Mouse (Mus musculus) testis, adult 2 months (tissue): ENCODE data around the gene Gm10065. TPM values are rescaled to one million over a fixed set of nuclear protein-coding genes. Genes with fewer than 3 reads are reported as not detected.
"Not testable (repeated sequence)": the region's sequence is repeated elsewhere in the genome, so short reads cannot be mapped to it uniquely, and the experiment has no call there.

Experiments
- H3K27ac ChIP-seq: fragments of 200-500 bp; 2 replicates; pipeline ENCODE4 v1.5.1; 2012; ENCODE audit warnings: low read depth, low read length; ENCODE audit not compliant: control insufficient read depth, insufficient read depth
- H3K27me3 ChIP-seq: fragments of 200-500 bp; 2 replicates; pipeline ENCODE4 v1.6.1; 2012; ENCODE audit warnings: mild to moderate bottlenecking, low read length, moderate library complexity; ENCODE audit not compliant: control insufficient read depth, insufficient read depth
- H3K36me3 ChIP-seq: fragments of 200-500 bp; 2 replicates; pipeline ENCODE4 v1.6.1; 2012; ENCODE audit warnings: mild to moderate bottlenecking, low read length; ENCODE audit not compliant: control insufficient read depth, insufficient read depth
- H3K4me1 ChIP-seq: fragments of 200-500 bp; 2 replicates; pipeline ENCODE4 v1.6.1; 2012; ENCODE audit warnings: low read length; ENCODE audit not compliant: control insufficient read depth, insufficient read depth
- H3K4me3 ChIP-seq: fragments of 200-500 bp; 2 replicates; pipeline ENCODE4 v1.5.1; 2012; ENCODE audit warnings: low read depth, mild to moderate bottlenecking, low read length, moderate library complexity, mixed read lengths; ENCODE audit not compliant: control insufficient read depth
- CTCF ChIP-seq: fragments of 200-500 bp; IDR thresholded peaks from 2 replicates; pipeline ENCODE4 v1.5.1; 2012; ENCODE audit warnings: low read depth, mild to moderate bottlenecking, inconsistent platforms, low read length, moderate library complexity; ENCODE audit not compliant: control insufficient read depth, insufficient read depth, insufficient replicate concordance
- POLR2A ChIP-seq: fragments of 200-500 bp; IDR thresholded peaks from 2 replicates; pipeline ENCODE4 v1.6.1; 2012; ENCODE audit warnings: low read depth, mild to moderate bottlenecking, inconsistent platforms, low read length, moderate library complexity; ENCODE audit not compliant: control insufficient read depth
- polyA plus RNA-seq: library from polyadenylated mRNA; depleted of rRNA; stranded (reverse); fragments of >200 nt; gene quantifications from 2 replicates; pipeline ENCODE4 v1.2.3, GENCODE M21; 2012

Gene Gm10065
- polyA plus RNA-seq, 1 experiment, result not detected

DNA sequence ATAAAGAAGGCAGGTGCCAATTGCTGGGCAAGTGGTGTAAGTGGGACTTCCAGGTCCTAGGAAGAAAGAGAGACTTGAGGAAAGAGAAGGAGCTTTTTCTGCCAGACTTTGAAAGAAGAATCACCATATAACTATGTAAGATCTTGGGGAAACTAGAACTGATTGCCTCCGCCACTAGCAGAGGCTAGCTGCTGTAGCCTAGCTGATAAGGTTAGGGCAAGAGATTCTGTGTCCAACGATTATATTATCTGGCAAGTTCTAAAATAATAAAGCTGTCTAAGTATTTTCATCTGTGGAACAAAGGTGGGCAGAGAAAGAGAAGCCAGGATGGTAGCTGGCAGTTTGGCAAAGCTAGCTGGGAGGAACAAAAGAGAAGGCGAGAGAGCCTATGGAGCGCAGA is 6.8 kb downstream of the Gm10065 start:
- no peak overlapping the region for H3K4me3 ChIP-seq
- no peak overlapping the region for H3K27ac ChIP-seq
- TF ChIP-seq CTCF (no peak), POLR2A (no peak)
- no peaks in the 10 kb centered on the region for H3K36me3 ChIP-seq
- H3K27me3 ChIP-seq, result no peaks in the 10 kb centered on the region
- no peaks in the 10 kb centered on the region; the same call in 1 of the 2 replicates for H3K4me1 ChIP-seq

DNA sequence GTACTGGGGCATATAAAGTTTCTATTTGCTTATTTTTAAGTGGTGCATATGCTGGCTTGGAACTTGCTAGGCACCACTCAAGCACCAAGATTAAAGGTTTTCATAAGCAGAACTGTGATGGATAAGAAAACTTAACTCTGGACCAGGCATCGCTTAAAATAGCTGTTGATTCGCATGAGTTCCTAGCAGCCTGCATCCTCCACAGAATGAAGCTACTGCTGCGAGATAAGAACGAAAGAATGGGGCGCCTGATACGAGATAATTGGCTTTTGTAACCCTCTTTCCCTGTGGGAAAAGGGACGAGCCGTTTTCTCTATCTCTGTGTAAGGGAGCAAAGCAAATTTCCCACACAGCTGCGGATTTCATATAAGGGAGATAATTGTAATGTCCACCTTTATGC is 10.1 kb downstream of the Gm10065 start:
- Histone ChIP-seq H3K27me3 (no peaks in the 10 kb centered on the region), H3K27ac (no peak overlapping the region), H3K36me3 (no peaks in the 10 kb centered on the region), H3K4me1 (peaks cover 3% of the 10 kb centered on the region; the same call in 1 of the 2 replicates), H3K4me3 (no peak overlapping the region)
- TF ChIP-seq CTCF, result no peak
- no peak for TF ChIP-seq POLR2A

DNA sequence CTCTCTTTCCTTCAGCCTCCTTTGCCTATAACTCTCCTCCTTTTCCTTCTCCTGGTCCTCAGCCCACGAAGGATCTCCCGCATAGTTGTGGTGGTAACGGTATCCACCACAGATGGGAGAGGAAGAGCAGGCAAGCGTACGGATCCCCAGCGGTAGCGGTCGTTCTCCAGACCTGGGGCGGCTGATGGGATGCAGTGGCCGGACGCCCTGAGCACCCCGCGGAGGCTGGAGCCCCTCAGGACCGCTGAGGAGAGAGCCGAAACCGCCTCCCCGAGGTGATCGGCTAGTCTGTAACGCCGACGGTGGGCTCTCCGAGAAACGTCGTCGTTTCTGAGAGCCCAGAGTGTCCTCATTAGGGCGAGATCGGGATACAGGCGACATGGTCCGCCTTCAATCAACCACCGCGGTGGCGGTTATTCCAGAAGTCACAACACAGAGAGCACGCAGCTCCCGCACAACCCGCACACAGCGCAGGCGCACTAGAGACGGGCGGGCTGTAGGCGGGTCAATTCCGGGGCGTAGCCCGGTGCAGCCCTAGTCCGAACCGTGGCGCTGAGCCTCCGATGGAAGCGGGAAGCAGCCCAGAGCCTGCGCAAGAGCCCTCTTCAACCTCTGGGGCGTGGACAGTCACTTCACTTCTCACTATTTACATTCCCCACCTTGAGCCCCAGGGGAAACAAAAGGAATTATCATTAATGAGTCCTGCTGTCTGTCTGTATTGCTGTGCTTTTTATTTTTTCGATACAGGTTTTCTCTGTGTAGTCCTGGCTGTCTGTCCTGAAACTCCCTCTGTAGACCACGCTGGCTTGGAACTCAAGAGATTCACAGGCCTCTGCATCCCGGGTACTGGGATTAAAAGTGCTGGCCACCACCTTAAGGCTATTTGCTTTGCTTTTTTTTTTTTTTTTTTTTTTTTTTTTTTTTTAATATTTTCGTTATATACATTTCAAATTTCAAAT is 10.9 kb downstream of the Gm10065 start, which contains the start of gene Nkapl:
Nkapl (minus strand) TSS at position 449 of the 959 bp plus-strand sequence.
- Histone ChIP-seq H3K4me1 (peaks cover 3% of the 10 kb centered on the region; the same call in 1 of the 2 replicates), H3K27me3 (no peaks in the 10 kb centered on the region), H3K36me3 (no peaks in the 10 kb centered on the region), H3K4me3 (peak within 1 kb of the TSS; percentile 96), H3K27ac (peak within 1 kb of the TSS; percentile 97)
- TF ChIP-seq CTCF (no peak), POLR2A (peak; percentile 94)

DNA sequence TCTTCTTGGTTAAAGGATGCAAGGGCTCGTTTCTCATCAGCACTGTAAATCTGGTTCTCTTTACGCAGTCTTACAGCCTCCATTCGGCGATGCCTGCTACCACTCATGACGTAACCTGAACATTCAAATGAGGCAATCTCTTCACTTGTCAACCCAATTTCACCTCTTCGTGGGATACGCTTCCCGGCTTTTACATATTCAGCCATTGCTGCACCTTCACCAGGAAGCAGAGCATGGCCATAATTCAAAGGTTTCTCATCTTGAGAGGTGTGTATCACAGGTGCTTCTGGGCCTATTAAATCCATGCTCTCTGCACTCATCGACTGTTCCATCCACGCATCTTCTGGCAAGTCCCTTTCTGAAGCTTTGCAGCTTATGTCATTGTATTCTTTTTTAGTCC is 11.9 kb downstream of the Gm10065 start:
- Histone ChIP-seq H3K36me3 (no peaks in the 10 kb centered on the region), H3K27ac (no peak overlapping the region), H3K4me1 (peaks cover 3% of the 10 kb centered on the region; the same call in 1 of the 2 replicates), H3K4me3 (peak overlapping the region; percentile 64), H3K27me3 (no peaks in the 10 kb centered on the region)
- TF ChIP-seq POLR2A (no peak), CTCF (no peak)

DNA sequence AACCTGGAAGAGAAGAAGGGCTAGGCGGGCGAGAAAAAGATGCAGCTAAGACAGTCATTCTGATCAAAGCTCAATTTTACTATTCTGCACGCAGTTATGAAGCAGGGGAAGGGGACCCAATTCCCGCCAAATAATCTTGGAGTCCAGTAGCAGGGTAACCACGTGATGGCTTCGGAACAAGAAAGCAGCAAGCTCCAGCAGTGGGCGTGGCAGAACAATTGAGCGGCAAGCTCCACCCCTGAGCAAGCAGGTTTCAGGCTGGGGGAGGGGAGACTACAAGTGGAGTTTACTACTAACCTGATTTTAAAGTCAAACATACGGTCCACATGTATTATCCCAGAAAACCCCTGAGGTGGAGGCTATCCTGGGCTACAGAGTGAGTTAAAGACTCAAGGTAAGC is 16.7 kb downstream of the Gm10065 start:
- H3K4me3 ChIP-seq, H3K27me3 ChIP-seq, H3K4me1 ChIP-seq, H3K27ac ChIP-seq, H3K36me3 ChIP-seq: not testable (repeated sequence)

DNA sequence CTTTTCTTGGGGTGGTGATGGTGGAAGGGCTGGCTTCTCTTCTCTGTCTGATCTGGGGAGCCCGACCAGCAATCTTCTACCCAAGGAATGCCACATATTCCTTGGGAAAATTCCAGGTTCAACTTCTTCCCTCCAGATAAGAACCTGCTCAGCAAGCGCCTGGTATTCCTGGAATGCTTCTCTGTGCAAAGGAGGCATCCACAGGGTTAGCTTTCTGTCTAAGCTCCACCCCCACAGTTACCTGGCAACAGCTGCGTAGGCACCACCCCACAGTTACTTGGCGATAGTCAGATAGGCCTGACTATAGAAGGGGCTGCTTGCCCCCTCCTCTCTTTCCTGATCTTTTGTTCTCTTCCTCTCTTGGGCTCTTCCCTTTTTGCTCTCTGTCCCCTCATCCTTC is 22.9 kb downstream of the Gm10065 start:
- Histone ChIP-seq H3K4me1 (peaks cover 2% of the 10 kb centered on the region), H3K4me3 (no peak overlapping the region), H3K27me3 (no peaks in the 10 kb centered on the region), H3K36me3 (no peaks in the 10 kb centered on the region), H3K27ac (no peak overlapping the region)
- TF ChIP-seq CTCF, result no peak
- TF ChIP-seq POLR2A, result no peak

DNA sequence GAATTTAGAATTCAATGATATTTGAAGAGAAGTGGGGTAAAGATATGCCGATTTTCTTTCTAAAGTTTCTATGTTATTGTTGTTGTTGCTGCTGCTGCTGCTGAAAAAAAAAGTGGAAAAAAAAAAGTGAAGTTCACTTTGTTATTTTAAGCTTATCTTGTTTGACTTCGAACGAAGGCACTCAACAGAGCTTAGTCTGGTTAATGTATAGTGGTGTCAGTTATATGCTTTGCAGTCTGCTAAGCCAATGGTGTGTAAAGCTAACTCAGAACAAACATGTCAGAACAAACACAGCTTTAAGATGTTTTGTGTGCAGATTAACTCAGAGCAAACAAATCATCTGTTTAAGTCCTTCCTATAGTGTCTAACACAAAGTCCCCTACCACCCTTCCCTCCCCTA is 25.1 kb downstream of the Gm10065 start:
- Histone ChIP-seq H3K4me3 (no peak overlapping the region), H3K27me3 (no peaks in the 10 kb centered on the region), H3K36me3 (no peaks in the 10 kb centered on the region), H3K4me1 (peaks cover 2% of the 10 kb centered on the region), H3K27ac (no peak overlapping the region)
- TF ChIP-seq CTCF (no peak), POLR2A (no peak)

DNA sequence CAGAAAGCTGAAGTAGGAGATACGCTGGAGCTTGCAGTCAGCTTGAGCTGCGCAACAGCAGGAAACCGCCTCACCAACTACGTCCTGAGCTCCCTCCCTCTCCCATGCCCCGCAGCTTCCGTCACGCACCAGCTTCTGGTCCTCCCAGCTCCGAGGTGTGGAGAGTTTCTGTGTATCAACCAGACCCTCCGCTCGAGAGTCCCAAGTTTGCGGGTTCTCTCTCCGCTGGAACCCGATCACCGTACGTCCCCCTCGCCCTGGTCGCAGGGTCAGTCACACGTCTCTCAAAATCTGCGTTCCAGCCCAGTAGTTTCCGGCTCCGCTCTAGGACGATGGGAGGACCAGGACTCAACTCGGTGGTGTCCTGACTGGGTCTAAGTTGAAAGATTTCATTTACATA is 25.8 kb downstream of the Gm10065 start, which contains the start of gene Zscan26:
Zscan26 (minus strand) TSS at position 282 of the 400 bp plus-strand sequence.
- Histone ChIP-seq H3K27me3 (no peaks in the 10 kb centered on the region), H3K4me1 (peaks cover 2% of the 10 kb centered on the region), H3K4me3 (peak within 1 kb of the TSS; percentile 99), H3K27ac (peak within 1 kb of the TSS; percentile 92), H3K36me3 (no peaks in the 10 kb centered on the region)
- TF ChIP-seq CTCF (no peak), POLR2A (peak; percentile 72)
